Mouse (Mus musculus) neural tube, embryonic 11.5 days (tissue): Measurements from ENCODE around the gene Olfr535. TPM values are rescaled to one million over a fixed set of nuclear protein-coding genes. Genes with fewer than 3 reads are reported as not detected.
"Not testable (repeated sequence)": the region's sequence is repeated elsewhere in the genome, so short reads cannot be mapped to it uniquely, and the experiment has no call there.

Source experiments
- ATAC-seq: fragments of 200-750 bp; cut with Nextera tagmentation; 2 replicates; pipeline ENCODE4 v1.8.0; 2017; ENCODE audit warnings: moderate number of reproducible peaks, mild to moderate bottlenecking, moderate TSS enrichment, moderate library complexity; ENCODE audit not compliant: insufficient read depth, low FRiP score, low TSS enrichment
- DNase-seq: peaks from one replicate; pipeline ENCODE4 v3.0.0-alpha.2; 2015; ENCODE audit warnings: low spot score
- H3K27ac ChIP-seq: fragments of 300-500 bp; sonication (generic); 2 replicates; pipeline ENCODE4 v1.5.1; 2014; ENCODE audit warnings: low read depth, mild to moderate bottlenecking, low read length
- H3K27me3 ChIP-seq: fragments of 300-500 bp; sonication (generic); 2 replicates; pipeline ENCODE4 v1.6.1; 2014; ENCODE audit warnings: mild to moderate bottlenecking, low read length, mixed read lengths; ENCODE audit not compliant: control insufficient read depth, insufficient read depth
- H3K36me3 ChIP-seq: fragments of 300-500 bp; sonication (generic); 2 replicates; pipeline ENCODE4 v1.6.1; 2014; ENCODE audit warnings: mild to moderate bottlenecking, low read length, moderate library complexity, mixed read lengths; ENCODE audit not compliant: control insufficient read depth, insufficient read depth
- H3K4me1 ChIP-seq: fragments of 300-500 bp; sonication (generic); 2 replicates; pipeline ENCODE4 v1.6.1; 2014; ENCODE audit warnings: low read length, mixed read lengths; ENCODE audit not compliant: control insufficient read depth, insufficient read depth
- H3K4me2 ChIP-seq: fragments of 300-500 bp; sonication (generic); 2 replicates; pipeline ENCODE4 v1.6.1; 2014; ENCODE audit warnings: low read depth, mild to moderate bottlenecking, moderate library complexity
- H3K4me3 ChIP-seq: fragments of 300-500 bp; sonication (generic); 2 replicates; pipeline ENCODE4 v1.5.1; 2014; ENCODE audit warnings: low read depth, low read length
- H3K9ac ChIP-seq: fragments of 300-500 bp; sonication (generic); 2 replicates; pipeline ENCODE4 v1.6.1; 2014; ENCODE audit warnings: mild to moderate bottlenecking, low read length
- H3K9me3 ChIP-seq: fragments of 300-500 bp; sonication (generic); 2 replicates; pipeline ENCODE4 v1.6.1; 2016; ENCODE audit warnings: low read length; ENCODE audit not compliant: control insufficient read depth
- WGBS: fragments of 180-500 bp; shearing (Covaris S2); extraction: QIAGEN DNeasy Blood & Tissue Kit; methylation state at CpG from one replicate; pipeline ENCODE4 v1.1.7; 2014; 5-methylcytosine and 5-hydroxymethylcytosine counted together
- polyA plus RNA-seq: library from polyadenylated mRNA; unstranded; fragments of >200 nt; fragmentation: Nextera tagmentation; extraction: Ambion mirVana; gene quantifications from 2 replicates; pipeline ENCODE4 v1.2.1, GENCODE M21; 2014

Olfr535 gene
- polyA plus RNA-seq = not detected in 2 replicates

- Histone ChIP-seq H3K27ac (no peak within 1 kb of the TSS), H3K4me1 (no peaks in the 10 kb centered on the region), H3K9ac (no peak within 1 kb of the TSS), H3K27me3 (no peaks in the 10 kb centered on the region), H3K4me3 (no peak within 1 kb of the TSS), H3K36me3 (no peaks in the 10 kb centered on the region), H3K4me2 (no peak within 1 kb of the TSS), H3K9me3 (no peaks in the 10 kb centered on the region)
- WGBS = 91% methylated on average over 1 of the region's 1 CpGs
- ATAC-seq = no peak
- no peak for DNase-seq
Measured at GRCm38 (mm10) chr7:140483916-140484315, at the start of gene Olfr535. Gene Olfr535, plus strand, starts transcription at chr7:140484216.

GRCm38 (mm10) chr7:140443141-140443540, 40.9 kb upstream of the Olfr535 start:
- Histone ChIP-seq H3K9me3 (no peaks in the 10 kb centered on the region), H3K4me3 (no peak overlapping the region), H3K36me3 (no peaks in the 10 kb centered on the region), H3K4me1 (no peaks in the 10 kb centered on the region), H3K9ac (no peak overlapping the region), H3K27me3 (no peaks in the 10 kb centered on the region), H3K27ac (no peak overlapping the region), H3K4me2 (no peak overlapping the region)
- DNase-seq (no peak), ATAC-seq (no peak)
- WGBS = 81% methylated on average over 1 of the region's 1 CpGs

- not testable (repeated sequence) for DNase-seq, ATAC-seq, H3K4me2 ChIP-seq, H3K27ac ChIP-seq, H3K27me3 ChIP-seq, H3K9me3 ChIP-seq, H3K9ac ChIP-seq, H3K36me3 ChIP-seq, H3K4me3 ChIP-seq, H3K4me1 ChIP-seq
- no CpG with 5 or more reads among the region's 1 CpGs for WGBS
Measured at GRCm38 (mm10) chr7:140463070-140463469, 20.9 kb upstream of the Olfr535 start, which contains the start of gene Olfr533. Gene Olfr533, plus strand, starts transcription at chr7:140463370.

- Histone ChIP-seq H3K27ac (no peak overlapping the region), H3K27me3 (no peaks in the 10 kb centered on the region), H3K4me1 (no peaks in the 10 kb centered on the region), H3K4me3 (no peak overlapping the region), H3K36me3 (no peaks in the 10 kb centered on the region), H3K9ac (no peak overlapping the region), H3K4me2 (no peak overlapping the region), H3K9me3 (no peaks in the 10 kb centered on the region)
- DNase-seq (no peak), ATAC-seq (no peak)
- 79% methylated on average over 1 of the region's 1 CpGs for WGBS
Measured at GRCm38 (mm10) chr7:140477886-140478285, 6.1 kb upstream of the Olfr535 start.

- H3K9me3 ChIP-seq = no peaks in the 10 kb centered on the region
- H3K36me3 ChIP-seq = no peaks in the 10 kb centered on the region
- H3K9ac ChIP-seq = no peak overlapping the region
- no peak overlapping the region for H3K27ac ChIP-seq
- no peak overlapping the region for H3K4me3 ChIP-seq
- 84% methylated on average over 1 of the region's 1 CpGs for WGBS
- no peak overlapping the region for H3K4me2 ChIP-seq
- DNase-seq (no peak), ATAC-seq (no peak)
- no peaks in the 10 kb centered on the region for H3K4me1 ChIP-seq
- no peaks in the 10 kb centered on the region for H3K27me3 ChIP-seq
Measured at GRCm38 (mm10) chr7:140478733-140479132, 5.3 kb upstream of the Olfr535 start.

GRCm38 (mm10) chr7:140488981-140489380, 5.0 kb downstream of the Olfr535 start:
- DNase-seq = no peak
- Histone ChIP-seq H3K36me3 (no peaks in the 10 kb centered on the region), H3K4me2 (no peak overlapping the region), H3K9ac (no peak overlapping the region), H3K9me3 (no peaks in the 10 kb centered on the region), H3K27ac (no peak overlapping the region), H3K27me3 (no peaks in the 10 kb centered on the region), H3K4me1 (no peaks in the 10 kb centered on the region), H3K4me3 (no peak overlapping the region)
- 76% methylated on average over 1 of the region's 1 CpGs for WGBS
- ATAC-seq = no peak

- H3K9me3 ChIP-seq = no peaks in the 10 kb centered on the region
- H3K36me3 ChIP-seq = no peaks in the 10 kb centered on the region
- H3K9ac ChIP-seq = no peak overlapping the region
- H3K4me1 ChIP-seq = no peaks in the 10 kb centered on the region
- no peak overlapping the region for H3K4me3 ChIP-seq
- WGBS = 10% methylated on average over 2 of the region's 2 CpGs
- no peak overlapping the region for H3K27ac ChIP-seq
- no peak overlapping the region for H3K4me2 ChIP-seq
- ATAC-seq (no peak), DNase-seq (no peak)
- H3K27me3 ChIP-seq = no peaks in the 10 kb centered on the region
Measured at GRCm38 (mm10) chr7:140494231-140494630, 10.2 kb downstream of the Olfr535 start.

- Histone ChIP-seq H3K27me3 (no peaks in the 10 kb centered on the region), H3K27ac (no peak overlapping the region), H3K9me3 (no peaks in the 10 kb centered on the region), H3K4me2 (no peak overlapping the region), H3K36me3 (no peaks in the 10 kb centered on the region), H3K9ac (no peak overlapping the region), H3K4me3 (no peak overlapping the region), H3K4me1 (no peaks in the 10 kb centered on the region)
- ATAC-seq (no peak), DNase-seq (no peak)
Measured at GRCm38 (mm10) chr7:140494702-140495101, 10.7 kb downstream of the Olfr535 start.

GRCm38 (mm10) chr7:140507346-140508021, 23.5 kb downstream of the Olfr535 start, which contains the start of gene Olfr536:
Gene Olfr536, minus strand, starts transcription at chr7:140507396.
- not testable (repeated sequence) for DNase-seq, H3K27ac ChIP-seq, H3K4me2 ChIP-seq, H3K4me1 ChIP-seq, H3K36me3 ChIP-seq, H3K4me3 ChIP-seq, H3K9ac ChIP-seq, ATAC-seq, H3K9me3 ChIP-seq, H3K27me3 ChIP-seq
- WGBS = 77% methylated on average over 2 of the region's 2 CpGs
